Mouse (Mus musculus): ENCODE results near the gene Mob3c.

The Mob3c gene

DNA sequence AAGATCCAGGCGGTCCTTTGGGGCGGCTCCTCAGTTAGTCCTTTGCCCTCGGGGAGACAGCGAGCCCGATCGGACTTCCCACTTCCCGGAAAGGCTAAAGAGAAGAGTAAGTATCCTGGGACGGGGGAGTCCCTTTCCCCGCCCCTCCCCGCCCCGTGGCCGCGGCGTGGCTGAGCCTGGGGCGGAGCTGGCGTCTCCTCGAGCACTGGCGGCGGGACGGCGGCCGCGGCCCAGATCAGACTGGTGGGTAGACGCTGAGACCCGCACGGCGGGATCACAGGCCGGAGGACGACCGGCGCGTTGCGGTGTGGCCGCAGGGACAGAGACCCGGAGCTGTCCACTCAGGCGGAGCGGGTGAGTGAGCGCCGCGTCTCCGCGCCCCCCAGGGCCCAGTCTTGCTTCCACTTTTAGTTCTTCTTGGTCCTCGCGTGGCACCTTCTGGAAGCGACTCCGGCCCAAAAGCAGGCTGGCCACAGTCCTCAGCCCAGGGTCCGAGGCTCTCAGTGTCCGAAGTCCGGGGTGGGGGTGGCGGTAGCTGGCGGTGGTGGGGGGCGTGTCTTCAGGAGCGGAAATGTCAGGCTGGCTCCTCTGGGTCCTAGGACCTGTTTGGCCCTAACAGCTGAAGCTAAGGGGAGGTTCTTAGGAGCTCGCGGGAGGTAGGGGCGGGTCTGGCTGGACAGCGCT, at the start of gene Mob3c:
Gene Mob3c, plus strand, starts transcription at position 205 of the 684 bp plus-strand sequence.
- peak; percentile 86 to 89 for DNase-seq

DNA sequence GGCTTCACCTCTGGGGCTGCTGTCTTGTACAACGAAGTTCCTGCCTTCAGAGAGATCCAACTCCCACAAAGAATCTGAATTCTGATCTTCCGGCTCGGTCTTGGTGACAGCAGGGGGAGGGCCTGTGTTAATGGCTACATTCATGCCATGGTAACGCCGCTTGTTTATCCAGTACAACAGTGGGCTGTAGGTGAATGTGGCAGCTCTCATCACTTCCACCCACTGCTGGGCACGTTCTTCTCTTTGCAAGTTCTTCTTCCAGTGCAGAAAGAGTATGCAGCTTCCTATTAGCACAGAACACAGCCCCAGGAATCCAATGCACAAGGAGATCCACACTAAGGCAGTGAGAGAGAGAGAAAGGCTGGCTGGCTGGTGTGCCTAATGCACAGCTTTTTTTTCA, 47.6 kb upstream of the Mob3c start:
- no peak for DNase-seq

DNA sequence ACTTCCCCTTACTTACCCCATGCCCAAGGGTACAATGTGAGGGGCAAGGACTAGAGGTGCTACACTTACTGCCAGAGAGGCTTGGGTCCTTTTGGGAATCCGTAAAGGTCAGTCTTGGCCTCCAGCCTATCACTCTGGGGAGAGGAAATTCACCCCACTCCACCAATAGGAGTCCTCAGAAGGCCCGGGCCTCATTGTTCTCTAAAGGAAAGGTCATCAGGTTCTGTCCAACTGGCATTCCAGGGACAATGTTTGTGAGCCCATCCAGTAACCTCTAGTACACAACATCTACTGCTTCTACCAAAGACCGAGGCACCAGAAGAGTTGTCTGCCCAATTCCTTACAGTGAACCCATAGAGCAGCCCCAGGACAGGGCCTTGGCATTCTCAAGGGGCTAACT, 47.0 kb upstream of the Mob3c start, which contains the start of gene Tex38:
Gene Tex38, minus strand, starts transcription at position 101 of the 400 bp plus-strand sequence.
- DNase-seq = no peak

DNA sequence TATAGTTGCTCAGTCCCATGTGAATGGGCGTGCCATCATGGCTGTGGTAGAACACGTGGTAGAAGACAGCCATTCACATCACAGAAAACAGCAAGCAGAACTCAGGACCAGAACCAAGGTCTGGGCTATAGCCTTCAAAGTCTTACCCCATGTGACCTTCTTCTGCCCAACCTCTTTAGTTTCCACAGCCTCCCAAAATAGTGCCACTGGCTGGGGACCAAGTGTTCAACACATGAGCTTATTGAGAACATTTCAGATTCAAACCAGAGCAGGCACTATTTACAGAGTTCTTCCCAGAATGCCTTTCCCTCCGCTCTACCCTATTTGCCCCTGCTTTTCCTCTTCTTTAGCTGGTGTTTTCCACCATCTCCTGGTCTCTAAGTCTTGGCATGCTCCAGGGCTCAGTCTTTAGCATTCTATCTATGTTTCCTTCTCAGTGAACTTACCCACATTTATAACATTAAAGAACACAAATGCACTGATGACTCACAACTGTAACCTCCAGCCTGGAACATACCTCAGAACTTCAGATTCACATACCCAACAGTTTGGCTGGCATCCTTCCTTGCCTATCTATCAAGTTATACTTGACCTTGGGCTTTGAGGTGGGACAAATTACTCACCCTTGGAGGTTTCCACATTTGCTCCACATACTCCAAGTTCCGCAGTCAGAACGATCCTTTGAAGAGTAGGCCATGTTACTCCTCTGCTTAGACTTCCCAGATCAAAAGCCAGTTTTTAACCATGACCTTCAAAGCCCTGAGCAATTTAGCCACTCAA, 45.7 kb upstream of the Mob3c start:
- DNase-seq = no peak

DNA sequence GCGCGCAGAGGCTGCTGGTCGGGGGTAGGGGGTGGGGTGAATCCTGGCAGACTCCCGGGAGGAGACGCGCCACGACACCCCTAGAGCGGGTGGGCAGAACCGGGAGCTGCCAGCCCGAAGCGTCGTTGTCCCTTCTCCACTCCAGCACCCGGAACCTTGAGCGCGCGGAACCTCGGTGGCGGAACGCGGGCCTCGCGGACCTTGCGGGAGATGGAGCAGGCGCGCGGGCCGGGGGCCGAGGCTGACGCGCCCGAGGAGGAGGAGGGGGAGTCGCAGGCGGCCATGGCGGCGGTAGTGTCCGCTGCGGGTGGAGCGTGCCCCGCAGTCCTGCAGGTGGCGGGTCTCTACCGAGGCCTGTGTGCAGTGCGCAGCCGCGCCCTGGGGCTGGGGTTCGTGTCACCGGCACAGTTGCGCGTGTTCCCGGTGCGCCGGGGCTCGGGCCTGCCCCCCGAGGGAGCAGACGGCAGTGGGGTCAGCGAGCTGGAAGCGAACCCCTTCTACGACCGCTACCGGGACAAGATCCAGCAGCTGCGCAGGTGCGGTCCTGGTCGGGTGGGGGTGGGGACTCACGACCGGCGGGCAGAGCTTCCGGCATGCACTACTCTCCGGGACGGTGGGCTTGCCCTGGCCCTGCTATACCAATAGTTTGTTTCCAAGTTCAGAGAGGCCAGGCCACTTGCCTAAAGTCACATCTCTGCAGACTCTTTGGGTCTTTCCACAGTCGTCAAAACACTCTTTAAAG, 43.0 kb upstream of the Mob3c start, which contains the start of gene Atpaf1:
Gene Atpaf1, plus strand, starts transcription at position 44 of the 742 bp plus-strand sequence.
- peak; percentile 47 to 57 for DNase-seq

DNA sequence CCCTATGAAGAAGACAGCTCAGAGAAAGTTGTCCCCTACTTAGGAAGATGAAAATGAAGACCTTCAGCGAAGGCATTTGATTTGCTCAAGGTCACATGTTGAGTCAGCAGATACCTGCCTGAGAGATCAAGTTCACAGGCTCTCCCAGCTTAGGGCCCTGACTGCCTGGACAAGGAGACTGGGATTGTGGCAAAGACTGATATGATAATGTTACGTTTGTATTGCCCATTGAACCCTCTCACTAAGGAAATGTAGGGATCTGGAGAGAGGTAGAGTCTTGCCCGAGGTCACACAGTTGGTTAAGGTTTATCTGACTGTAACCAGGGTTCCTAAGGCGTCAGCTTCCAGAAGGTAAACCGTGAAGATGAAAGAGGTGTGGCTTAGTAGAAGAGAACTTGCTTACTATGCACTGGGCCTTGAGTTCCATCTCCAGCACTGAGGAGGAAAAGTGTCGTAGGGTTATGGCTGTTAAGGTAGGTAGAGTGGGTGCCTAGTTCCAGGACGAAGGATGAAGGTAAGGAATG, 42.3 kb upstream of the Mob3c start:
- DNase-seq = peak in 1 of 2 experiments; percentile 20

DNA sequence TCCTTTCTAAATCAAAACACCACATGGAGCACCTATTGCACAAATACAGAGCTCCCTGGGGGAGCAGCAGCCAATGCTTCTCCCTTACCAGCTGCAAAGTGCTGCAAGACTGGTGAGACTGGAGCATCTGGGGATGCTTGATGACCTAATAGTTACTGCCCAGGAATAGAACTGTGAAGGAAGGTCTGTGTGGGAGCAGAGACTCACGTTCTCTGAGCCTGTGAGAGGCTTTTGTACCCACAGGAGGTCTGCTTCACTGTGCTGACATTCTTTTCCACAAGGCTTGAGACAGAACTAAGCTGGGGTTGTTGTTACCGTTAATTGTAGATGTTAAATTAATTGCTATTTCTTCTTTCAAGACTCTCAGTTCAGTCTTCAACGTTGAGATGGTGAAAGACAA, 37.0 kb upstream of the Mob3c start:
- DNase-seq = no peak

DNA sequence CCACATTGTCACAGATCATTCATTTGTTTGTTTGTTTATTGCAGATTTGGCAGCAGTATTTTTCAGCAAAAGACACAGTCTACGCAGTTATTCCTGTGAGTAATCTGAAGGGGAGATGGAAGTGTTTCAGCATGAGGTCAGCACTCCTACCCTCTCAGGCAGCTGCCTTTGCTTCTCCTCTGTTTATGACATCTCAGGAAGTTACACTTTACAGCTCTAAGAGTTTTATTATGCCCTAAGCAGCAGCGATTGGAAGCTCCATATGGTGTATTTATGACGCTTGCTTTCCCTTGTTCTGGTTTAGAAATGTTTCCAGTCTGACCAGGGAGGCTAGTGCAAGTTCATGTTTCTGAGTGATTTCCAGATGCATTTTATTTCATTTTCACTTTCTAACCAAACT, 32.5 kb upstream of the Mob3c start:
- no peak for DNase-seq

DNA sequence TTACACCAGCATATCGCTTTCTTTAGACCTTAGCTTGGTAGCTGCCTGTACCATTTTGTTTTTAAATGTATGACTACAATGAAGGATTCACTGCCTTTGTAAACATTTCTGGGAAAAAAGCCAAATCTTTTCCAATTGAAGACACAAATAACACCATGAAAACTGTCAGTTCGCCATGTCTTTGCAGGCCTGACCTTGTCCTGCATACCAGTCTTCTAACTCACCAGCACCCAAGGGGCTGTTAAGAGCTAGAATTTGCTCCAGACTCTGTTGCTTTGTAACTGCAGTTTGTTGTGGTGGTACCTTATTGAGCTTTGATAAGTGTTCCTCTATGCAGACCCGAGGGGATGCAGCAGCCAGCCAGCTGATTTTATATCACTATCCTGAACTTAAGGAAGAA, 27.9 kb upstream of the Mob3c start:
- no peak for DNase-seq

DNA sequence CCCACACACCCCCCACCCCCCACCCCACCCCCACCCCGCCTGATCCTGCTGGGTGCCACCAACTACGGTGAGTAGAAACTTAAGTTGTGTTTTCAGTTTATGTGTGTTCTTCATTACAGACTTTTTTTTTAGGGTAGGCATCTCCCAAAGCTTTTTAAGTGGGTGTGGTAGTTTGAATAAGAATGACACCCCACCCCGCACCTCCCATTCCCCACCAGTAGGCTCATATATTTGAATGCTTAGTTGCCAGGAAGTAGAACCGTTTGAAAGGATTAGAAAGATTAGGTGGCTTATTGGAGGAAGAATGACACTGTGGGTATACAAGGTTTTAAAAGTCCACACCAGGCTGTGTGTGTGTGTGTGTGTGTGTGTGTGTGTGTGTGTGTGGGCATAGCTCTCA, 15.6 kb upstream of the Mob3c start:
- DNase-seq = no peak

DNA sequence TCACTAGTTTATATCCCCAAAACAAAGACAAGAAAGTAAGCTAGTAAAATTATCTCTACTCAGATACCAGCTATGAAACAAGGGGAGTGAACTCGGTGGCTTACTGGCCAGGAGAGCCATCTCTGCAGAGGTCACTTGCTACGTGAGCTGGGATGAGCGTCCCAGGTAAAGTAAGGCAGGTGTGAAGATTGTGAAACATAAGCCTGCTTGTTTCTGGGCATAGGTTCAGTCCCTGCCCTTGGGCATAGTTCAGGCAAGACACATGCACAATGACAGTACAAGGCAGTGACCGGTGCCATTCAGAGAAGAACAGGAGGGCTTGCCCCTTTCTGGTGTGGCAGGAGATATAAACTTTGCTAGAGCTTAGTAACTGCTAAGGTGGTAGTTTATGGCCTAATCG, 12.3 kb upstream of the Mob3c start:
- DNase-seq = no peak

DNA sequence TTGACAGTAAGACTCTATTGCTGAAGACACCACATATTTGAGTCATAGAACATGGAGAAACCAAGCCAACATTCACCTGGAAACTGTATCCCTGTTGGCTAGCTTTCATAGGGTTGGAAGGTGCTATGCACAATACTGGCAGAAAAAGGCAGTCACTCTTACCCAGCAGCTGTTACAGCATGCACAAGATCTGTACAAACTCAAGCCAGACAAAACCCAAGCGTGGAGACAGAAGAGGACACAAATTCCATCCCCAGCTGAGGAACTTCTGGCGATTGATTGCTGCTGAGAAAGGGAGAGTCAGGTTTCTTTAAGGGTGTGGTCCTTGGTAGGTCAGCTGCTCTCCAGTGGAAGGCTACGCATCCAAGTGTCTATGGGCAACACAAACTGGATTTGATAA, 7.7 kb upstream of the Mob3c start:
- no peak for DNase-seq

DNA sequence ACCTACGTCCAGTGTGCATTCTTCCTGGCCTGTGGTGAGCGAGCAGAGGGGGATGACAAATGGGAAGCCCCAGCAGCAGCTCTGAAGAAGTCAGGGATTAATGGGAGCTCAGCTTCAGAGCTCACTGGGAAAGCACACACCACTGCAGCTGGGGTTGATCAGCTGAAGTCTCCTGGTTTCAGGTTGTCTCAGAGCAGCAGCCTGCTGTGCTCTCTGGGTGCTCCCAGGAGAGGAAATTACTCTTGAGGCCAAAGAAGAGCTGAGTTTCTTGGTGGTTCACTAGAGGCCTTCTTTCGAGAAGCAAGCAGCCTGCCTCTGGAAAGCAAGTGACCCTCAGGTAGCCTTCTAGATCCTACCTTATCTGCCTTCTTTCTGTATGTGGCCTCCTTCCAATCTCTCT, 6.9 kb upstream of the Mob3c start:
- DNase-seq = no peak

DNA sequence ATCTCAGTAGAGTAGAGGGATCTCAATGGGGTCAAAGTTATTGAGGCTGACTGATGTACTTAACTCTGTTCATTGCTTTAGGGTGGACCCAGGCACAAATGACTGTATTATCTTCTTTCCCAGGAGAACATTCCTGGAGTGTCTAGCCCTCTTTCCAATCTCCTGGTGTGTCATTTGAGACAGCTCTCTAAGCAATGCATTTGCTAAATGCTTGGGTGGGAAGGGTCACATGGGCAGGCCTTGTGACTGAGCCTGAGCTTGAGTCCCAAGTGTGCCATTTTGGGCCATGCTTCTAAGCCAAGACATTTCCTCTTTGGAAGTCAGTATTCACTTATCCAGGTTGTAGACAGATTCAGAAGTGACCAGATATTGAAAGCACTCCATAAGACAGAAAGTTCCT, 6.5 kb upstream of the Mob3c start:
- no peak for DNase-seq

DNA sequence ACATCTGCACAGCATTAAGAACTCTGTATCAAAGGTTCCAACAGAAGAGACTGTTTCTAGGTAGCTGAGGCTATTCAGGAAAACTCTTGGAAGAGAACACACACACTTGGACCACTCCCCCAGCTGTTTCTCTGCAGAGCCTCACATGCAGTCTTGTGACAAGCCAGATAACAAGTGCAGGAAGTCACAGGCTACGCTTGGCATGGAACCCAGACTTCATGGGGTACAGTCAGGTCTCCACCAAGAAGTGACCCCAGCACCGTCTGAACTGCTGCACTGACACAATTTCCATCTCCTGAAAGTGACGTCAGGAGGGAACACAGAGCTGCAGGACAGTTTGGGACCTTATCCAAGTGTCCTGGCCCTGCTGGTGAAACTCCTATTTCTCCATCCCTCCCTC, 6.0 kb upstream of the Mob3c start:
- no peak for DNase-seq

DNA sequence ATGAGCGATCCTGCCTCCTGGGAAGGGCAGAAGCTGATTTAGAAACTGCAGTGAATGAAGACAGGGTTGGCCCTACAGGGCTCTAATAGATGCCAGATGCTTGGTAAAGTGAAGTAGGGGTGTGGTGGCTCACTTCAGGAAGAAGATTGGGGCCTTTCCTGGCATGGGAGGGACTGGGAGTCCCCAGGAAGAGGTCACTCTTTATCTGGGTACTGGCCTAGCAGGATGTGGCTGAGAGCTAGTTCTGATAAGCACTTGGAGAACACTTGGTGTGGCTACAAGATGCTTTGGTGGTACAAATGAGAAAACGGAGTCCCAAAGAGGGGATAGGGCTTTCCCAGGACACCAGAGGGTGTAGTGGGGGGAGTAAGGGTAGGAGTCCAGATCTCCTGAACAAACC, 3.7 kb upstream of the Mob3c start:
- no peak for DNase-seq

DNA sequence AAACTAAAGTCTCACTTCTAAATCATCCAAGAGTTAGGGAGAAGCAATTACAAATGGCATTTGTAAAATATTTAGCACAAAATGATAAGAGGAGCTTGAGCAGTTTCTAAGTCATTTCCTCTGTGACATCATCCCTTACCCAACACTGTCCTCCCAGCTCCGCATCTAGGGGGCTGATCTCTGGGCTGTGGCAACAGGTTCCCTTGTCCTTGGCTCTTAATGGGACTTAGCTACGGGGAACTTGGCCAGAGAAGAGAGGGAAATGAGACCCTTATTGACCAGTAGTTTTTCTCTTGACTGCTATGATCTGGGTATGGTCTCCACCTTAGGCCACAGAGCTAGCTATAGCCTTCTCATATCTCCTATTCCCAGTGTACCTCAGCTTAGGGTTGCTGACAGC, 2.6 kb upstream of the Mob3c start:
- DNase-seq = no peak

DNA sequence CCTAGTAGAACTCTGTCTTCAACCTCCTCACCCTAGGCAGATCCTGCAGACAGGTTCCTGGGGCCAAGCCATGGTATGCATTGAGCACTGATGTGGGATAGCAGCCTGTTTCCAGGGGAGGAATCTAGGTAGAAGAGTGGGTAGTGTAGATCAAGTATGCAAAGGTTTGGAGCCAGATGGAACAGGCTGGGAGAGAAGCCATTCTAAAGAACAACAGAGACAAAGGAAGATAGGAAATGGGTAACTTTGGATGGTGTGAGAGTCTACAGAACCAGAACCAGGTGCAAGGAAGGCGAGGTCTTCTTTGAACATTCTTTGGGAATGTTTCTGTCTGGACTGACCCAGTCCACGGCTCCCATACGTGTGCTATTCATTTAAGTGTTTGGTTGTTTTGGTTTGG, 826 bp upstream of the Mob3c start:
- no peak for DNase-seq

DNA sequence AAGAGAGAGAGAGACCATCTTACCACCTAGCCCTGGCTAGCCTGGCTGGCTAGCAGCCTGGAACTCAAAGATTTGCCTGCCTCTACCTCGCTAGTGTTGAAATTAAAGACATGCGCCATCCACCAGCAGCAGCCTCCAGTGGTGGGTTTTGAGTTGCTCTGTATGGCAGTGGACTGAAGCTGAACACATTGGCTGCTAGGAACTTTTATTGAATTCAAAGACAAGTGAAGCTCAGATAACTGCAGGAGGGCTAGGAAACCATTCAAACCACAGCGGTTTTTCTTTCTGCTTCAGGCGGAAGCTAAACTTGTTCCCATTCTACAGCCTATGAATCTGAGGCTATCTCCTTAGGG, 381 bp upstream of the Mob3c start:
- no peak for DNase-seq

DNA sequence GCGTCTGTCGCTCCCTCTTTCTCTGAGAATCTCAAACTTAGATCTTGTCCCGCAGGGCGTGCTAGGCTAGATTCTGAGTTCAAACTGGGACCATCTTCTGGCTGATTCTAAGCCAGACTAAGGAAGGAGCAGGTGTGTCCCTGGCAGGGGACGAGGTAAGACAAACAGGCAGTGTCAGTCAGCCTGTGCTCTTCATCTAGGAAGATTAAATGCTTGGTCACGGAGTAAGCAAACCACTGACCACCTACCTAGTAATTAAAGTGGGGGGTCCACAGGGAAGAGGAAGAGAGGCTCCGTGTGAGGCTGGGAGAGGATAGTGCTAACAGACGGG, 645 bp downstream of the Mob3c start:
- no peak for DNase-seq

DNA sequence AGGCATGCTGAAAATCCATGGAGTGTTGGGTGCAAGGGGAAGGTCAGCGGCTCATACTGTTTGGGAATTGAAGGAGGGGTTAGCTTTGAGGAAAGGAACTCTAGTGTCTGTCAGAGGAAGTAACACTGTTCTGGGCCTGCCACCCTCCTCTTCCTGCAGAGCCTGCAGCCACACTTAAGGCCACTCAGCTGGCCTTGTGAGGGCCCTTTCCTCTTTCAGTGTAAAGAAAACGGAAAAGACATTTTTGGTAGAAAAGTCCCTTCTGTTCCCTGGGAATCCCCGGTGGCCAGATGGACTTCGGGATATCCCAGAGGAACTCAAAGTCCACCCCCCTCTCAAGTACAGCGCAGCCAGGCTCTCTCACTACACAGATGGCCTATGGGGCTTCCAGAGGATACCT, 2.6 kb downstream of the Mob3c start:
- DNase-seq = peak in 1 of 2 experiments; percentile 22

DNA sequence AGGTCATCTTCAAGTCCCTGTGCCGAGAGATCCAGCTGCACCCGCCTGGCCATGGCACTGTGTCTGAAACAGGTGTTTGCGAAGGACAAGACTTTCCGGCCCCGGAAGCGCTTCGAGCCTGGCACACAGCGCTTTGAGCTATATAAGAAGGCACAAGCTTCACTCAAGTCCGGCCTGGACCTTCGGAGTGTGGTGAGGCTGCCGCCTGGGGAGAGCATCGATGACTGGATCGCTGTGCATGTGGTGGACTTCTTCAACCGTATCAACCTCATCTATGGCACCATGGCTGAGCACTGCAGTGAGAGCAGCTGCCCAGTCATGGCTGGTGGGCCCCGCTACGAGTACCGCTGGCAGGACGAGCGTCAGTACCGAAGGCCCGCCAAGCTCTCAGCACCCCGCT, 3.3 kb downstream of the Mob3c start:
- no peak for DNase-seq

DNA sequence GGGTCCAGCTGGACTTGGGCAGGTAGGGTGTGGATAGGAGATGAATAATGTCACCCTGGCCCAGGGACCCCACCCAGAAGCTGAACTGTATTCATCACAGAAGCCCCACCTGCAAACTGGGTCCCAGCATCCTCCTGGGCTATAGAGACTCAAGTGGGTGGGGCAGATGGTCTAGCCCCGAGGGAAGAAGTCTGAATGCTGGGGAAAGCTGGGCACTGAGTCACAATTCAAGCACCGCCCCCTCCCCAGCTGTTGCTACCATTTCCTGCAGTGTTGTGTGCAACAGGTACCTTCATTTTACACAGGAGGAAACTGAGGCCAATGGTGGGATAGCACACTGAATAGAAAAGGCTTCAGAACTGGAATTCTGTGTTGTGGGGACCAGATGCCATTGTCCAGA, 4.1 kb downstream of the Mob3c start:
- no peak for DNase-seq

DNA sequence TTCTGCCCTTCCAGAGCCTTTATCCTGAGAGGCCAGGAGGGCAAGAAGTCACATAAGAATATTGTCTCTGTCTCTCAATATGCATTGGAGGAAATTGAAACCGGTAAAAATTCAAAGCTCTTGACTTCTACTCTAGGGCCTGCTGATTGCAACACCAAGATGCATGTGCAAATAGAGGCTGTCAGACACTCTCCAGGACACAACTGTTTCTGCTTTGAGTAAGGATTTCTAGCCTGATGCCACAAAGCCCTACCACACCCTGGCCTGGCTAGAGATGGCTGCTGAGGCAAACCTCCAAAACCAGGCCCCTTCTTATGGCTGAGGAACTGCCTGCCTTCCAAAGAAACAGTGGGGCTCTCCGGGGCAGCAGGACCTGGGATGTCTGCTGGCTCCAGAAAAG, 7.7 kb downstream of the Mob3c start:
- DNase-seq = no peak
